Comparison of ENCODE assay signal across 32 mouse cellular contexts in genomic region chr9:31371740-31372139, GRCm38 (mm10).
"Had no signal": no experiment of that assay in that cellular context is flagged by ENCODE, and none has a peak within 500 bp of the region (broad histone marks: within the 10 kb centered on the region; RNA-seq: fewer than 3 reads in every experiment).

No protein-coding gene starts in this region.

- H3K4me3 ChIP-seq: limb, embryonic 10.5 days; limb, embryonic 12.5 days; limb, embryonic 13.5 days; limb, embryonic 15.5 days; liver, embryonic 12.5 days; liver, embryonic 13.5 days; liver, embryonic 15.5 days; lung, embryonic 15.5 days; megakaryocyte, embryonic 14.5 days; midbrain, embryonic 10.5 days; midbrain, embryonic 12.5 days; midbrain, embryonic 13.5 days; midbrain, embryonic 15.5 days; myocyte; neural tube, embryonic 12.5 days; neural tube, embryonic 13.5 days had no signal

- H3K27ac ChIP-seq: limb, embryonic 10.5 days; limb, embryonic 12.5 days; limb, embryonic 13.5 days; limb, embryonic 15.5 days; liver, embryonic 12.5 days; liver, embryonic 13.5 days; liver, embryonic 14.5 days; liver, embryonic 15.5 days; lung, embryonic 15.5 days; macrophage; midbrain, embryonic 10.5 days; midbrain, embryonic 12.5 days; midbrain, embryonic 13.5 days; midbrain, embryonic 15.5 days; neural tube, embryonic 12.5 days; neural tube, embryonic 13.5 days had no signal

- H3K27me3 ChIP-seq: limb, embryonic 12.5 days; limb, embryonic 13.5 days; limb, embryonic 15.5 days; liver, embryonic 12.5 days; liver, embryonic 13.5 days; liver, embryonic 15.5 days; lung, embryonic 15.5 days; megakaryocyte, embryonic 14.5 days; midbrain, embryonic 12.5 days; midbrain, embryonic 13.5 days; midbrain, embryonic 15.5 days; neural tube, embryonic 12.5 days; neural tube, embryonic 13.5 days had no signal

- ATAC-seq: liver, embryonic 12.5 days; lung, postnatal 0 days; midbrain, embryonic 13.5 days; midbrain, embryonic 15.5 days; midbrain, embryonic 16.5 days had no signal

- DNase-seq: left cerebral cortex, postnatal 4 days; liver; liver, embryonic 13.5 days; lung, adult 18-20 months; lung, adult 2 months; lung, embryonic 14.5 days; lung, postnatal 10 days; lung, postnatal 14 days; lung, postnatal 36 days; lung, postnatal 4 days; midbrain, embryonic 14.5 days had no signal

- H3K4me2 ChIP-seq: limb, embryonic 12.5 days; limb, embryonic 13.5 days; limb, embryonic 15.5 days; liver, embryonic 11.5 days; liver, embryonic 12.5 days; liver, embryonic 13.5 days; liver, embryonic 15.5 days; lung, embryonic 14.5 days; lung, embryonic 15.5 days; midbrain, embryonic 11.5 days; midbrain, embryonic 12.5 days; midbrain, embryonic 13.5 days; midbrain, embryonic 15.5 days; neural tube, embryonic 12.5 days; neural tube, embryonic 13.5 days had no signal

- H3K4me1 ChIP-seq: limb, embryonic 10.5 days; limb, embryonic 12.5 days; limb, embryonic 13.5 days; limb, embryonic 15.5 days; liver, embryonic 12.5 days; liver, embryonic 15.5 days; lung, embryonic 15.5 days; megakaryocyte, embryonic 14.5 days; midbrain, embryonic 10.5 days; midbrain, embryonic 12.5 days; midbrain, embryonic 13.5 days; midbrain, embryonic 15.5 days; neural tube, embryonic 12.5 days; neural tube, embryonic 13.5 days had no signal

- H3K9me3 ChIP-seq: limb, embryonic 10.5 days; limb, embryonic 12.5 days; limb, embryonic 13.5 days; limb, embryonic 15.5 days; liver, embryonic 12.5 days; liver, embryonic 13.5 days; liver, embryonic 15.5 days; lung, embryonic 15.5 days; megakaryocyte, embryonic 14.5 days; midbrain, embryonic 12.5 days; neural tube, embryonic 12.5 days had no signal

- H3K9ac ChIP-seq: limb, embryonic 12.5 days; limb, embryonic 13.5 days; limb, embryonic 15.5 days; liver, embryonic 12.5 days; liver, embryonic 13.5 days; liver, embryonic 14.5 days; liver, embryonic 15.5 days; lung, embryonic 14.5 days; lung, embryonic 15.5 days; midbrain, embryonic 12.5 days; midbrain, embryonic 13.5 days; midbrain, embryonic 15.5 days; neural tube, embryonic 12.5 days; neural tube, embryonic 13.5 days had no signal
